ENCODE assay signal across 21 mouse cellular contexts in genomic region chrX:18168940-18169339, GRCm38 (mm10). TPM values are rescaled to one million over a fixed set of nuclear protein-coding genes. Genes with fewer than 3 reads are reported as not detected.
DNase-seq lines count a peak whose midpoint lies in the region; ATAC-seq and TF ChIP-seq lines count a peak whose summit lies in the region.
"Had no signal": no experiment of that assay in that cellular context is flagged by ENCODE, and none has a peak within 500 bp of the region (broad histone marks: within the 10 kb centered on the region; RNA-seq: fewer than 3 reads in every experiment).

No protein-coding gene starts in this region.

- H3K79me2 ChIP-seq in heart, adult 2 months (replicated peaks; ENCODE audit: control insufficient read depth, insufficient read depth, low read length) = no peaks in the 10 kb centered on the region

- TF ChIP-seq POLR2A in heart, adult 2 months (IDR thresholded peaks at IDR 0.05; ENCODE audit: insufficient read depth, low read depth, low read length) = no peak
- no peak for TF ChIP-seq POLR2A in thymus, adult 2 months (IDR thresholded peaks at IDR 0.05; ENCODE audit: control insufficient read depth, extremely low read depth, insufficient read depth, low read length, poor library complexity)

- ATAC-seq in cerebellum, adult (ENCODE audit: insufficient number of reproducible peaks, low FRiP score, low TSS enrichment) = no peak
- ATAC-seq: forebrain, embryonic 14.5 days; intestine, embryonic 15.5 days had no signal

- no peak overlapping the region for H3K27ac ChIP-seq in heart, adult 2 months
- no peak overlapping the region for H3K27ac ChIP-seq in thymus, adult 2 months (ENCODE audit: control insufficient read depth, insufficient read depth, low read length)
- H3K27ac ChIP-seq: intestine, embryonic 15.5 days had no signal

- H3K36me3 ChIP-seq in heart, adult 2 months (ENCODE audit: control insufficient read depth, insufficient read depth, low read length) = no peaks in the 10 kb centered on the region
- H3K36me3 ChIP-seq in thymus, adult 2 months (ENCODE audit: control insufficient read depth, insufficient read depth, low read length) = no peaks in the 10 kb centered on the region
- H3K36me3 ChIP-seq: heart, embryonic 12.5 days; intestine, embryonic 15.5 days had no signal

- H3K4me1 ChIP-seq in heart, adult 2 months (ENCODE audit: control insufficient read depth, insufficient read depth, low read length) = no peaks in the 10 kb centered on the region; the same call in 1 of the 2 replicates
- H3K4me1 ChIP-seq in thymus, adult 2 months (replicated peaks; ENCODE audit: control insufficient read depth, insufficient read depth, low read length) = no peaks in the 10 kb centered on the region
- H3K4me1 ChIP-seq: heart, embryonic 12.5 days; intestine, embryonic 15.5 days had no signal

- DNase-seq in heart, adult 2 months = no peak
- no peak for DNase-seq in heart, postnatal 14 days
- DNase-seq in thymus, adult 2 months = peak; percentile 10
- no peak for DNase-seq in thymus, postnatal 0 days (ENCODE audit: low spot score)
- DNase-seq in MEL-GATA-1-ER (ENCODE audit: extremely low read depth, low read depth) = peak; percentile 21
- DNase-seq in naive thymus-derived CD4-positive, alpha-beta T cell, adult 2 months (ENCODE audit: low read depth) = peak; percentile 42
- DNase-seq in right cerebral cortex, postnatal 36 days (ENCODE audit: low spot score in 2 of 2) = no peak
- DNase-seq: cerebellum, adult 11-12 months; gastrocnemius, postnatal 10 days; kidney, postnatal 14 days; lung, adult 18-20 months had no signal

- TF ChIP-seq CTCF in heart, adult 2 months (IDR thresholded peaks at IDR 0.05) = peak; percentile 57
- TF ChIP-seq CTCF in thymus, adult 2 months (IDR thresholded peaks at IDR 0.05; ENCODE audit: borderline replicate concordance, control insufficient read depth, extremely low read depth, insufficient read depth, low read length, poor library complexity) = no peak

- H3K27me3 ChIP-seq in heart, adult 2 months (ENCODE audit: control insufficient read depth, insufficient read depth, low read length) = no peaks in the 10 kb centered on the region
- no peaks in the 10 kb centered on the region for H3K27me3 ChIP-seq in thymus, adult 2 months (ENCODE audit: control insufficient read depth, insufficient read depth, low read length)
- H3K27me3 ChIP-seq: heart, embryonic 12.5 days; intestine, embryonic 15.5 days had no signal

- intact Hi-C loops in heart, adult 2 months (cut with DNase I) = loop anchor here (10.0 kb wide), 1 partner anchor 644 kb away; no protein-coding TSS in a partner anchor
- intact Hi-C loops in heart, postnatal 14 days (cut with DNase I) = loop anchor here (5.0 to 10.0 kb wide), 3 partner anchors 58 to 594 kb away; partner anchors contain the start of gene Fundc1

- H3K9ac ChIP-seq in heart, adult 2 months (ENCODE audit: low read depth, low read length) = no peak overlapping the region
- H3K9ac ChIP-seq: heart, embryonic 12.5 days; intestine, embryonic 15.5 days had no signal

- 89% methylated on average over 1 of the region's 1 CpGs for WGBS in heart, adult 2 months
- 100% methylated on average over 1 of the region's 1 CpGs for WGBS in thymus, adult 2 months

- no peak overlapping the region for H3K4me3 ChIP-seq in heart, adult 2 months
- no peak overlapping the region for H3K4me3 ChIP-seq in thymus, adult 2 months (ENCODE audit: control insufficient read depth, insufficient read depth, low read length)
- H3K4me3 ChIP-seq: heart, embryonic 12.5 days; intestine, embryonic 15.5 days had no signal

- no peak for TF ChIP-seq EP300 in heart, adult 2 months (IDR thresholded peaks at IDR 0.05; ENCODE audit: insufficient read depth, low read depth, low read length)

RNA-seq across cellular contexts. Expression of gene Kdm6a, which starts 6.6 kb away (rescaled TPM):
- total RNA-seq in heart, adult 2 months (2021) = 10 to 100 TPM; 22.5 to 33.5 TPM
- 7.0 and 25.6 TPM in 2 replicates for polyA plus RNA-seq in heart, adult 2 months (2012; rRNA removed)
- total RNA-seq in heart, postnatal 14 days (2021) = 10 to 100 TPM; 27.7 to 51.7 TPM
- polyA plus RNA-seq in thymus, adult 2 months (2012; rRNA removed) = 38.2 and 41.7 TPM in 2 replicates
- polyA plus RNA-seq in thymus, postnatal 0 days (2015; fragmentation: Nextera tagmentation; extraction: Ambion mirVana) = 26.6 and 26.7 TPM in 2 replicates

RNA-seq across cellular contexts. Expression of gene Dusp21, which starts 23.3 kb away (rescaled TPM):
- not detected for total RNA-seq in heart, adult 2 months (2021)
- not detected in 2 replicates for polyA plus RNA-seq in heart, adult 2 months (2012; rRNA removed)
- total RNA-seq in heart, postnatal 14 days (2021) = not detected
- not detected in 2 replicates for polyA plus RNA-seq in thymus, adult 2 months (2012; rRNA removed)
- not detected in 2 replicates for polyA plus RNA-seq in thymus, postnatal 0 days (2015; fragmentation: Nextera tagmentation; extraction: Ambion mirVana)
- total RNA-seq: gastrocnemius, postnatal 10 days; hematopoietic stem cell, adult 5-6 weeks; layer of hippocampus, postnatal 25 days had no signal
- polyA plus RNA-seq: cortical plate, adult 2 months; forebrain, embryonic 14.5 days; heart, embryonic 12.5 days; intestine, embryonic 15.5 days; limb, embryonic 11.5 days; midbrain, embryonic 11.5 days; small intestine, adult 2 months had no signal

Comparison
In these comparisons a context has a peak if more than half of its experiments do, and no peak if none do; other contexts are left out.
1. DNase-seq: peak in thymus, adult 2 months (single experiment), MEL-GATA-1-ER (single experiment) and naive thymus-derived CD4-positive, alpha-beta T cell, adult 2 months (single experiment); none in heart, adult 2 months (0 of 2), heart, postnatal 14 days (0 of 2), thymus, postnatal 0 days (single experiment) and right cerebral cortex, postnatal 36 days (0 of 2).